Comparison of ENCODE assay signal across 9 mouse cellular contexts in genomic region chr7:44471880-44472557, GRCm38 (mm10). TPM values are rescaled to one million over a fixed set of nuclear protein-coding genes. Genes with fewer than 3 reads are reported as not detected.
DNase-seq lines count a peak whose midpoint lies in the region; ATAC-seq lines count a peak whose summit lies in the region.
"Had no signal": no experiment of that assay in that cellular context is flagged by ENCODE, and none has a peak within 500 bp of the region (broad histone marks: within the 10 kb centered on the region; RNA-seq: fewer than 3 reads in every experiment).

No protein-coding gene starts in this region.

- peak overlapping the region; percentile 96 for H3K27ac ChIP-seq in liver, embryonic 12.5 days

- H3K4me2 ChIP-seq in liver, embryonic 12.5 days: no peak overlapping the region
- H3K4me2 ChIP-seq: stomach, embryonic 15.5 days had no signal

- intact Hi-C loops in left cerebral cortex, postnatal 25 days (cut with DNase I): loop anchor here (5.0 kb wide), 1 partner anchor 100 kb away; no protein-coding TSS in a partner anchor

- peaks cover 22% of the 10 kb centered on the region for H3K36me3 ChIP-seq in liver, embryonic 12.5 days
- H3K36me3 ChIP-seq: stomach, embryonic 15.5 days had no signal

- H3K9ac ChIP-seq in liver, embryonic 12.5 days: 0 out of 2 replicates have a peak overlapping the region, but pooled peaks have one; percentile 7
- H3K9ac ChIP-seq: stomach, embryonic 15.5 days had no signal

- H3K9me3 ChIP-seq in liver, embryonic 12.5 days (replicated peaks): no peaks in the 10 kb centered on the region
- H3K9me3 ChIP-seq: stomach, embryonic 15.5 days had no signal

- H3K4me3 ChIP-seq in liver, embryonic 12.5 days: no peak overlapping the region
- H3K4me3 ChIP-seq: stomach, embryonic 15.5 days had no signal

- WGBS in liver, embryonic 12.5 days (ENCODE audit: insufficient replicate concordance): 44% methylated on average over 6 of the region's 6 CpGs

- DNase-seq in gastrocnemius, adult 18-20 months (ENCODE audit: low spot score): peak; percentile 69
- DNase-seq in gastrocnemius, postnatal 4 days (ENCODE audit: low spot score in 2 of 2): no peak
- DNase-seq in adipocyte (ENCODE audit: low spot score): peak; percentile 17
- DNase-seq in gastrocnemius, postnatal 25 days: peak; percentile 70
- no peak for DNase-seq in embryo, embryonic 11 days
- no peak for DNase-seq in left cerebral cortex, postnatal 25 days (ENCODE audit: low spot score in 2 of 2)
- DNase-seq in ovary, postnatal 36 days (ENCODE audit: low spot score): no peak

- H3K4me1 ChIP-seq in liver, embryonic 12.5 days: peaks cover 72% of the 10 kb centered on the region

- H3K27me3 ChIP-seq in liver, embryonic 12.5 days (replicated peaks): peaks cover 40% of the 10 kb centered on the region

- ATAC-seq in liver, embryonic 12.5 days: no peak

RNA-seq across cellular contexts. Expression of gene Josd2, which starts 4.2 kb away (rescaled TPM):
- total RNA-seq in gastrocnemius, adult 18-20 months (2021): 10 to 100 TPM; 49.8 to 49.9 TPM
- 10 to 100 TPM; 67.2 to 77.6 TPM for total RNA-seq in gastrocnemius, postnatal 4 days (2021)
- 10 to 100 TPM; 62.8 to 69.1 TPM for total RNA-seq in gastrocnemius, postnatal 25 days (2021)
- polyA plus RNA-seq in liver, embryonic 12.5 days (2016; fragmentation: Nextera tagmentation; extraction: Ambion mirVana): 189 and 194 TPM in 2 replicates
- 10 to 100 TPM; 73.6 to 86.0 TPM for total RNA-seq in left cerebral cortex, postnatal 25 days (2021)

RNA-seq across cellular contexts. Expression of gene Aspdh, which starts 6.8 kb away (rescaled TPM):
- total RNA-seq in gastrocnemius, adult 18-20 months (2021): not detected
- total RNA-seq in gastrocnemius, postnatal 4 days (2021): not detected
- not detected for total RNA-seq in gastrocnemius, postnatal 25 days (2021)
- 5.5 and 6.4 TPM in 2 replicates for polyA plus RNA-seq in liver, embryonic 12.5 days (2016; fragmentation: Nextera tagmentation; extraction: Ambion mirVana)
- total RNA-seq in left cerebral cortex, postnatal 25 days (2021): 10 to 100 TPM in 1 of 2 experiments, 1 to 10 TPM in 1; 9.6 to 10.1 TPM

RNA-seq across cellular contexts. Expression of gene Emc10, which starts 24.3 kb away (rescaled TPM):
- 10 to 100 TPM; 48.2 to 49.0 TPM for total RNA-seq in gastrocnemius, adult 18-20 months (2021)
- total RNA-seq in gastrocnemius, postnatal 4 days (2021): 10 to 100 TPM; 60.1 to 65.3 TPM
- total RNA-seq in gastrocnemius, postnatal 25 days (2021): 10 to 100 TPM; 41.4 to 53.2 TPM
- polyA plus RNA-seq in liver, embryonic 12.5 days (2016; fragmentation: Nextera tagmentation; extraction: Ambion mirVana): 70.6 and 74.8 TPM in 2 replicates
- total RNA-seq in left cerebral cortex, postnatal 25 days (2021): 100 to 1,000 TPM; 165 to 173 TPM

RNA-seq across cellular contexts. Expression of gene Fam71e1, which starts 24.4 kb away (rescaled TPM):
- total RNA-seq in gastrocnemius, adult 18-20 months (2021): 1 to 10 TPM; 3.5 to 5.0 TPM
- 1 to 10 TPM; 6.2 to 6.8 TPM for total RNA-seq in gastrocnemius, postnatal 4 days (2021)
- total RNA-seq in gastrocnemius, postnatal 25 days (2021): 1 to 10 TPM; 2.5 to 2.9 TPM
- 2.8 and 3.3 TPM in 2 replicates for polyA plus RNA-seq in liver, embryonic 12.5 days (2016; fragmentation: Nextera tagmentation; extraction: Ambion mirVana)
- 10 to 100 TPM; 17.4 to 18.9 TPM for total RNA-seq in left cerebral cortex, postnatal 25 days (2021)

RNA-seq across cellular contexts. Expression of gene Lrrc4b, which starts 43.2 kb away (rescaled TPM):
- under 1 TPM in 1 of 2 experiments, not detected in 1; 0.12 TPM for total RNA-seq in gastrocnemius, adult 18-20 months (2021)
- total RNA-seq in gastrocnemius, postnatal 4 days (2021): 1 to 10 TPM; 4.0 to 4.2 TPM
- under 1 TPM; 0.24 to 0.43 TPM for total RNA-seq in gastrocnemius, postnatal 25 days (2021)
- 0.07 TPM in 1 of 2 replicates, not detected in the other for polyA plus RNA-seq in liver, embryonic 12.5 days (2016; fragmentation: Nextera tagmentation; extraction: Ambion mirVana)
- 100 to 1,000 TPM; 268 to 278 TPM for total RNA-seq in left cerebral cortex, postnatal 25 days (2021)

Comparison
In these comparisons a context has a peak if more than half of its experiments do, and no peak if none do; other contexts are left out.
1. DNase-seq: peak in gastrocnemius, adult 18-20 months (single experiment), adipocyte (single experiment) and gastrocnemius, postnatal 25 days (single experiment); none in gastrocnemius, postnatal 4 days (0 of 2), embryo, embryonic 11 days (single experiment), left cerebral cortex, postnatal 25 days (0 of 2) and ovary, postnatal 36 days (single experiment).
2. RNA of gene Aspdh, which starts 6.8 kb away (total RNA-seq): 9.6 to 10.1 TPM in left cerebral cortex, postnatal 25 days; not detected in gastrocnemius, postnatal 4 days, not detected in gastrocnemius, adult 18-20 months and not detected in gastrocnemius, postnatal 25 days; every median in the first group is over 4 times any median in the second.